Mouse (Mus musculus) thymus, postnatal 4 days (tissue): ENCODE measurements at regions not wholly inside any gene's neighbourhood (a gene's known extent, or its start where the extent isn't known, plus 50 kb on each side); places are given as distances from the start of the nearest gene placed in this dataset.

Source experiments
- DNase-seq: peaks from one replicate; pipeline ENCODE4 v3.0.0; 2021

- DNase-seq = no peak
These were observed 539.2 kb downstream of the Gm19410 start for GRCm38 (mm10) chr8:36304809-36305208.

- no peak for DNase-seq
These were observed 540.7 kb downstream of the Gm19410 start for GRCm38 (mm10) chr8:36306336-36306735.

GRCm38 (mm10) chr8:36307496-36307895 lies 541.9 kb downstream of the Gm19410 start:
- DNase-seq = no peak

GRCm38 (mm10) chr8:36308056-36308455 lies 542.5 kb downstream of the Gm19410 start:
- DNase-seq = no peak

- no peak for DNase-seq
These were observed 543.7 kb downstream of the Gm19410 start for GRCm38 (mm10) chr8:36309326-36309725.

- DNase-seq = no peak
These were observed 544.4 kb downstream of the Gm19410 start for GRCm38 (mm10) chr8:36309952-36310351.

GRCm38 (mm10) chr8:36311734-36312133 lies 546.1 kb downstream of the Gm19410 start:
- no peak for DNase-seq

GRCm38 (mm10) chr8:36312963-36313362 lies 547.4 kb downstream of the Gm19410 start:
- no peak for DNase-seq

GRCm38 (mm10) chr8:36318396-36318795 lies 552.8 kb downstream of the Gm19410 start:
- no peak for DNase-seq

- peak; percentile 25 for DNase-seq
These were observed 553.3 kb downstream of the Gm19410 start for GRCm38 (mm10) chr8:36318884-36319283.

GRCm38 (mm10) chr8:36319314-36319959 lies 553.8 kb downstream of the Gm19410 start:
- no peak for DNase-seq

- DNase-seq = peak; percentile 12
These were observed 556.5 kb downstream of the Gm19410 start for GRCm38 (mm10) chr8:36322125-36322524.

GRCm38 (mm10) chr8:36322578-36322977 lies 557.0 kb downstream of the Gm19410 start:
- DNase-seq = no peak

GRCm38 (mm10) chr8:36338628-36339027 lies 573.0 kb downstream of the Gm19410 start:
- no peak for DNase-seq

GRCm38 (mm10) chr8:36339449-36339848 lies 573.9 kb downstream of the Gm19410 start:
- DNase-seq = no peak

- no peak for DNase-seq
These were observed 574.9 kb downstream of the Gm19410 start for GRCm38 (mm10) chr8:36340454-36340853.

- no peak for DNase-seq
These were observed 576.4 kb downstream of the Gm19410 start for GRCm38 (mm10) chr8:36341965-36342364.

- DNase-seq = no peak
These were observed 577.1 kb downstream of the Gm19410 start for GRCm38 (mm10) chr8:36342650-36343049.

GRCm38 (mm10) chr8:36346682-36347324 lies 581.2 kb downstream of the Gm19410 start:
- peak; percentile 91 for DNase-seq

- DNase-seq = no peak
These were observed 582.5 kb downstream of the Gm19410 start for GRCm38 (mm10) chr8:36348067-36348466.

- DNase-seq = no peak
These were observed 589.3 kb downstream of the Gm19410 start for GRCm38 (mm10) chr8:36354926-36355325.

GRCm38 (mm10) chr8:36358998-36359397 lies 593.4 kb downstream of the Gm19410 start:
- DNase-seq = no peak

GRCm38 (mm10) chr8:36361255-36361654 lies 595.7 kb downstream of the Gm19410 start:
- DNase-seq = peak; percentile 81

GRCm38 (mm10) chr8:36361818-36362217 lies 596.2 kb downstream of the Gm19410 start:
- no peak for DNase-seq

GRCm38 (mm10) chr8:36363291-36363690 lies 597.7 kb downstream of the Gm19410 start:
- DNase-seq = no peak
